In the genomic region with DNA sequence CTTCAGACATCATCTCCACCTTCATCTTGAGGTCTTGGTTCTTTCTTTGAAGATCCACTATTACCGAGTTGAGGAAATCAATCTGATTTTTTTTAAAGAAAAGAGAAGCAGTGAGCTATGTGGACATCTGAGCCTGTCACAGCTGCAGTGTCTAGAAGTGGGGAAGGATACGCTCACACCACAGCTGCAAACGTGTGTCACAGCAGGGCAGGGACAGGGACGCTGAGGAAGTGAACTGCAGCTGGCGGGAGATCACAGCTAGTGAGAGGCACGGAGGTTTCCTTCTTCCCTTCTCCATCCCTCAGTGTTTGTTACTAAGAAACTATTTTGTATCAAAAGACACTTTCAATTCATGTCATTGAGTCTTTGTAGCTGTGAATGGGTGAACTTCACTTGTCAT, we compare ENCODE assay signal across 24 mouse cellular contexts. TPM values are rescaled to one million over a fixed set of nuclear protein-coding genes. Genes with fewer than 3 reads are reported as not detected.
DNase-seq lines count a peak whose midpoint lies in the region; ATAC-seq lines count a peak whose summit lies in the region.
"Had no signal": no experiment of that assay in that cellular context is flagged by ENCODE, and none has a peak within 500 bp of the region (broad histone marks: within the 10 kb centered on the region; RNA-seq: fewer than 3 reads in every experiment).

No protein-coding gene starts in this region.

- H3K4me1 ChIP-seq in heart, embryonic 11.5 days (ENCODE audit: control insufficient read depth, insufficient read depth, low read length), result no peaks in the 10 kb centered on the region
- peaks cover 23% of the 10 kb centered on the region for H3K4me1 ChIP-seq in megakaryocyte, embryonic 14.5 days
- H3K4me1 ChIP-seq: heart, embryonic 10.5 days; hindbrain, embryonic 12.5 days; hindbrain, embryonic 15.5 days had no signal

- H3K27ac ChIP-seq in heart, embryonic 11.5 days (ENCODE audit: low read depth, low read length), result no peak overlapping the region
- H3K27ac ChIP-seq: gastrocnemius, adult 2 months; heart, adult 2 months; heart, embryonic 10.5 days; hindbrain, embryonic 12.5 days; hindbrain, embryonic 15.5 days had no signal

- no peaks in the 10 kb centered on the region for H3K9me3 ChIP-seq in heart, embryonic 11.5 days (replicated peaks; ENCODE audit: control insufficient read depth, low read length)
- H3K9me3 ChIP-seq in megakaryocyte, embryonic 14.5 days, result no peaks in the 10 kb centered on the region
- H3K9me3 ChIP-seq: heart, embryonic 10.5 days; hindbrain, embryonic 12.5 days; hindbrain, embryonic 15.5 days had no signal

- no peak overlapping the region for H3K9ac ChIP-seq in heart, embryonic 11.5 days (ENCODE audit: low read depth, low read length)
- H3K9ac ChIP-seq: forebrain, postnatal 0 days; hindbrain, embryonic 12.5 days; hindbrain, embryonic 15.5 days had no signal

- peaks cover 23% of the 10 kb centered on the region for H3K36me3 ChIP-seq in heart, embryonic 11.5 days (ENCODE audit: control insufficient read depth, insufficient read depth, low read length)
- peaks cover 35% of the 10 kb centered on the region for H3K36me3 ChIP-seq in megakaryocyte, embryonic 14.5 days (replicated peaks; ENCODE audit: low read length)

- H3K4me2 ChIP-seq in heart, embryonic 11.5 days, result no peak overlapping the region
- H3K4me2 ChIP-seq: hindbrain, embryonic 12.5 days; hindbrain, embryonic 15.5 days had no signal

- ATAC-seq in heart, embryonic 11.5 days (replicated peaks; ENCODE audit: insufficient number of reproducible peaks, low FRiP score, low TSS enrichment), result no peak
- ATAC-seq: activated CD4-positive, CD25-positive, alpha-beta regulatory T cell, adult 4 months; forebrain, embryonic 14.5 days; forebrain, postnatal 0 days had no signal

- WGBS in heart, embryonic 11.5 days (ENCODE audit: insufficient replicate concordance), result 85% methylated on average over 6 of the region's 6 CpGs

- DNase-seq in heart, adult 11 months, result peak; percentile 91
- peak; percentile 23 for DNase-seq in thymus, postnatal 14 days
- DNase-seq in thymus, postnatal 10 days (ENCODE audit: low spot score in 2 of 2), result no peak
- peak; percentile 34 for DNase-seq in thymus, postnatal 4 days
- DNase-seq in urinary bladder, adult 18-20 months (ENCODE audit: low spot score in 2 of 2), result no peak
- DNase-seq in ovary, postnatal 36 days (ENCODE audit: low spot score), result no peak
- DNase-seq: adrenal gland, adult 8-10 months; adrenal gland, postnatal 25 days; cerebellum, adult 11 months; cerebellum, adult 2 months; cerebellum, postnatal 10 days; cerebellum, postnatal 36 days; forebrain, postnatal 0 days; gastrocnemius, adult 2 months; gastrocnemius, postnatal 14 days; heart, adult 2 months had no signal

- H3K4me3 ChIP-seq in heart, embryonic 11.5 days (ENCODE audit: low read depth, low read length), result no peak overlapping the region
- peak overlapping the region; percentile 15 for H3K4me3 ChIP-seq in megakaryocyte, embryonic 14.5 days (replicated peaks)
- H3K4me3 ChIP-seq: gastrocnemius, adult 2 months; heart, adult 2 months; heart, embryonic 10.5 days; hindbrain, embryonic 12.5 days; hindbrain, embryonic 15.5 days had no signal

- no peaks in the 10 kb centered on the region for H3K27me3 ChIP-seq in heart, embryonic 11.5 days (ENCODE audit: control insufficient read depth, insufficient read depth, low read length)
- no peaks in the 10 kb centered on the region for H3K27me3 ChIP-seq in megakaryocyte, embryonic 14.5 days (replicated peaks)
- H3K27me3 ChIP-seq: hindbrain, embryonic 12.5 days; hindbrain, embryonic 15.5 days had no signal

RNA-seq across cellular contexts. Expression of a gene that starts 7.2 kb away (rescaled TPM):
- polyA plus RNA-seq in heart, embryonic 11.5 days (2014; fragmentation: Nextera tagmentation; extraction: Ambion mirVana), result 22.0 and 22.4 TPM in 2 replicates
- 4.6 TPM in 1 of 2 replicates, not detected in the other for polyA plus RNA-seq in megakaryocyte, embryonic 14.5 days (2012; ENCODE audit: insufficient read depth, low replicate concordance)

RNA-seq across cellular contexts. Expression of a gene that starts 54.8 kb away (rescaled TPM):
- polyA plus RNA-seq in heart, embryonic 11.5 days (2014; fragmentation: Nextera tagmentation; extraction: Ambion mirVana), result 0.24 and 0.25 TPM in 2 replicates
- polyA plus RNA-seq in megakaryocyte, embryonic 14.5 days (2012; ENCODE audit: insufficient read depth, low replicate concordance), result not detected in 2 replicates
- polyA plus RNA-seq: activated CD4-positive, CD25-positive, alpha-beta regulatory T cell, adult 4 months; heart, postnatal 0 days had no signal

RNA-seq across cellular contexts. Expression of a gene that starts 56.1 kb away (rescaled TPM):
- 95.1 and 109 TPM in 2 replicates for polyA plus RNA-seq in heart, embryonic 11.5 days (2014; fragmentation: Nextera tagmentation; extraction: Ambion mirVana)
- polyA plus RNA-seq in megakaryocyte, embryonic 14.5 days (2012; ENCODE audit: insufficient read depth, low replicate concordance), result 7.4 TPM in 1 of 2 replicates, not detected in the other

Comparison
In these comparisons a context has a peak if more than half of its experiments do, and no peak if none do; other contexts are left out.
1. DNase-seq: peak in heart, adult 11 months (single experiment), thymus, postnatal 14 days (single experiment) and thymus, postnatal 4 days (single experiment); none in thymus, postnatal 10 days (0 of 2), urinary bladder, adult 18-20 months (0 of 2) and ovary, postnatal 36 days (single experiment).
2. RNA of a gene that starts 56.1 kb away (polyA plus RNA-seq): 95.1 to 109 TPM in heart, embryonic 11.5 days; 7.4 TPM in megakaryocyte, embryonic 14.5 days; every median in the first group is over 10 times any median in the second.